Mouse (Mus musculus) forebrain, embryonic 14.5 days (tissue): ENCODE measurements around the gene Scn1b. TPM values are rescaled to one million over a fixed set of nuclear protein-coding genes. Genes with fewer than 3 reads are reported as not detected.

ENCODE experiments used
- ATAC-seq: fragments of 200-750 bp; cut with Nextera tagmentation; 2 replicates; pipeline ENCODE4 v1.8.0; 2017; ENCODE audit warnings: mild to moderate bottlenecking, moderate library complexity
- DNase-seq: peaks from one replicate; pipeline ENCODE4 v3.0.0-alpha.2; 2015; ENCODE audit warnings: low spot score
- H3K27ac ChIP-seq: fragments of 300-500 bp; sonication (generic); 2 replicates; pipeline ENCODE4 v1.5.1; 2014; ENCODE audit warnings: low read depth, mild to moderate bottlenecking, control low read depth, low read length, moderate library complexity
- H3K27me3 ChIP-seq: fragments of 300-500 bp; sonication (generic); replicated peaks from 2 replicates; pipeline ENCODE4 v1.6.1; 2014; ENCODE audit warnings: low read length, control low read depth, mixed read lengths; ENCODE audit not compliant: control insufficient read depth, insufficient read depth
- H3K36me3 ChIP-seq: fragments of 300-500 bp; sonication (generic); 2 replicates; pipeline ENCODE4 v1.6.1; 2014; ENCODE audit warnings: low read length, control low read depth; ENCODE audit not compliant: control insufficient read depth, insufficient read depth
- H3K4me1 ChIP-seq: fragments of 300-500 bp; sonication (generic); 2 replicates; pipeline ENCODE4 v1.6.1; 2014; ENCODE audit warnings: antibody characterized with exemption, low read length, control low read depth; ENCODE audit not compliant: control insufficient read depth, insufficient read depth
- H3K4me2 ChIP-seq: fragments of 300-500 bp; sonication (generic); 2 replicates; pipeline ENCODE4 v1.6.1; 2014; ENCODE audit warnings: mild to moderate bottlenecking, control low read depth, low read length
- H3K4me3 ChIP-seq: fragments of 300-500 bp; sonication (generic); 2 replicates; pipeline ENCODE4 v1.5.1; 2014; ENCODE audit warnings: low read depth, low read length, control low read depth
- H3K9ac ChIP-seq: fragments of 300-500 bp; sonication (generic); 2 replicates; pipeline ENCODE4 v1.6.1; 2014; ENCODE audit warnings: mild to moderate bottlenecking, low read length, control low read depth, moderate library complexity
- H3K9me3 ChIP-seq: fragments of 300-500 bp; sonication (generic); replicated peaks from 2 replicates; pipeline ENCODE4 v1.6.1; 2016; ENCODE audit warnings: low read length, control low read depth, mixed read lengths; ENCODE audit not compliant: control insufficient read depth
- WGBS: fragments of 180-500 bp; shearing (Covaris S2); extraction: QIAGEN DNeasy Blood & Tissue Kit; methylation state at CpG from one replicate; pipeline ENCODE4 v1.1.7; 2014; 5-methylcytosine and 5-hydroxymethylcytosine counted together
- polyA plus RNA-seq: library from polyadenylated mRNA; unstranded; fragments of >200 nt; fragmentation: Nextera tagmentation; extraction: Ambion mirVana; gene quantifications from 2 replicates; pipeline ENCODE4 v1.2.1, GENCODE M21; 2014

The Scn1b gene
- polyA plus RNA-seq, 1 experiment from 2014 or later = 2.8 TPM

DNA sequence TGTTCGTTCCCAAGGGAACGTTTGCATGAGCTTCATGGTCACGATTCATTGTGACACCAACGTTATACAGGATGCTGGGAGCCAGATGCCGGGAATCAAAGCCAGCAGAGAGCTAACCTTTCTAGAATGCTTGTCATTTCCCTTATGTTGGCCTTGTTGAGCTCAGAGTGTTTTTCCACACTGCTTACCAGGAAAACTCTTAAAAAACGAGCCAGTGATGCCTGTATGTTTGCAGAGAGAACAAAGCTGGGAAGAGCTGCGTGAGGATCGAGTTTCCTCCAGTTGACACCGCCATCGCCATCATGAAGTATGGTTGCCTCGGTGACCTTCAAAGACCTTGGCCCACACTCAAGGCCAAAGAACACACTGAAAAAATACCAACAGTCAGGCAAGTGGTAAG, 35.5 kb upstream of the Scn1b start:
- WGBS = 74% methylated on average over 11 of the region's 11 CpGs
- no peak for ATAC-seq
- no peak for DNase-seq
- H3K4me2 ChIP-seq = no peak overlapping the region
- H3K27ac ChIP-seq = no peak overlapping the region
- H3K4me1 ChIP-seq = no peaks in the 10 kb centered on the region
- no peaks in the 10 kb centered on the region for H3K9me3 ChIP-seq
- no peaks in the 10 kb centered on the region for H3K36me3 ChIP-seq
- no peak overlapping the region for H3K4me3 ChIP-seq
- H3K9ac ChIP-seq = no peak overlapping the region
- no peaks in the 10 kb centered on the region for H3K27me3 ChIP-seq

DNA sequence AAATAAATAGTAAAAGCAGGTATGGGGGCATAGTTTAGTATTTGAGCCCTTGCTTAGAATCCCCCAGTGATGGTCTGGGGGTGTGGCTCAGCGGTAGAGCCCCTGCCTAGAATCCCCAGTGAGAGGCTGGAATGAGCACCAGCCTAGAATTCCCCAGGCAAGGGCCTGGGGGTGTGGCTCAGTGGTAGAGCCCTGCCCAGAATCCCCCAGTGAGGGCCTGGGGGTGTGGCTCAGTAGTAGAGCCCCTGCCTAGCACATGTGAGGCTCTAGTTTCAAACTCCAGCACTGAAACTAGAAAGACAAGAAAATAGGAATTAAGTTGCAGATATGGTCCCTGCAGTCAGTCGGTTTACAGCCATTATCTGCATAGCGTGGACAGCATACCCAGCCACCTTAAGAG, 35.0 kb upstream of the Scn1b start:
- Histone ChIP-seq H3K27me3 (no peaks in the 10 kb centered on the region), H3K27ac (no peak overlapping the region), H3K4me1 (no peaks in the 10 kb centered on the region), H3K36me3 (no peaks in the 10 kb centered on the region), H3K4me2 (no peak overlapping the region), H3K9ac (no peak overlapping the region), H3K9me3 (no peaks in the 10 kb centered on the region), H3K4me3 (no peak overlapping the region)
- WGBS = 57% methylated on average over 3 of the region's 3 CpGs
- no peak for DNase-seq
- no peak for ATAC-seq

DNA sequence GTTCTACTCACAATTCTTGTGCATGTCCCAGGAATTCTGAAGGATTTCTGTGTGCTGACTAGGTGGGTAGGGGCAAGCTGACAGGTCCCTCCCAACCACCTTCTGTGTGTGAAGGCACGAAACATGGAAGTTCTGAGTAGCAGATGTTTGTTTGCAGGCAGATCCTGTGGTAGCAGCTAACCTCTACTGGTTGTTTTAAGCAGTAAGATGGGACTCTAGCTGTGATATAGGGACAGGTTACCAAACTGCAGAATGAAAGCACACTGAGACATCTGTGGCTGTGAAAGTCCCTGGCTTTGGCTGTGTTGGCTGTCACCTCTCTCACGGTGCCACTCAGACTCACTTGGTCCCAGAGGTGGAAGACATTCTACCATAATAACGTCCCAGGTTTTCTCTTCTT, 34.4 kb upstream of the Scn1b start:
- Histone ChIP-seq H3K9me3 (no peaks in the 10 kb centered on the region), H3K4me1 (no peaks in the 10 kb centered on the region), H3K9ac (no peak overlapping the region), H3K36me3 (no peaks in the 10 kb centered on the region), H3K27me3 (no peaks in the 10 kb centered on the region), H3K4me2 (no peak overlapping the region), H3K27ac (no peak overlapping the region), H3K4me3 (no peak overlapping the region)
- DNase-seq (no peak), ATAC-seq (no peak)
- WGBS = 83% methylated on average over 3 of the region's 3 CpGs

DNA sequence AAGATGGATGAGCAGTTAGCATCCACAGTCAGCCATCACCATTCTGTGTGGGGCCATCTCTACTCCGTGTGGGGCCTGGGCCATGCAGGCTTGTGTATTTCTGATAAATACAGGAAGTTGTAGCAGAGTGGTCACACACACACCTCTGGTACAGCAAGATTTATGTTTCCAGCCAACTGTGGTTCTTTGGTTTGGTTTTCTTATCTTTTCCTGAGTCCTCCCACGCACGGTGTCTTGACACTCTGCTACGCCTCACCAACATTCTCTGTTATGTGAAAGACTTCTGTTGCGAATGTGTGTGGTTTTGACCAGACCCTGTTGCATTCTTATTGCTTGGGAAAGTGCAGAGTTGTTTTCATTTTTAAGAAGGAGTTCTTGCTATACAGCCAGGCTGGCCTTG, 34.0 kb upstream of the Scn1b start:
- DNase-seq (no peak), ATAC-seq (no peak)
- Histone ChIP-seq H3K4me3 (no peak overlapping the region), H3K27ac (no peak overlapping the region), H3K4me1 (no peaks in the 10 kb centered on the region), H3K9ac (no peak overlapping the region), H3K27me3 (no peaks in the 10 kb centered on the region), H3K9me3 (no peaks in the 10 kb centered on the region), H3K36me3 (no peaks in the 10 kb centered on the region), H3K4me2 (no peak overlapping the region)
- 92% methylated on average over 5 of the region's 5 CpGs for WGBS

DNA sequence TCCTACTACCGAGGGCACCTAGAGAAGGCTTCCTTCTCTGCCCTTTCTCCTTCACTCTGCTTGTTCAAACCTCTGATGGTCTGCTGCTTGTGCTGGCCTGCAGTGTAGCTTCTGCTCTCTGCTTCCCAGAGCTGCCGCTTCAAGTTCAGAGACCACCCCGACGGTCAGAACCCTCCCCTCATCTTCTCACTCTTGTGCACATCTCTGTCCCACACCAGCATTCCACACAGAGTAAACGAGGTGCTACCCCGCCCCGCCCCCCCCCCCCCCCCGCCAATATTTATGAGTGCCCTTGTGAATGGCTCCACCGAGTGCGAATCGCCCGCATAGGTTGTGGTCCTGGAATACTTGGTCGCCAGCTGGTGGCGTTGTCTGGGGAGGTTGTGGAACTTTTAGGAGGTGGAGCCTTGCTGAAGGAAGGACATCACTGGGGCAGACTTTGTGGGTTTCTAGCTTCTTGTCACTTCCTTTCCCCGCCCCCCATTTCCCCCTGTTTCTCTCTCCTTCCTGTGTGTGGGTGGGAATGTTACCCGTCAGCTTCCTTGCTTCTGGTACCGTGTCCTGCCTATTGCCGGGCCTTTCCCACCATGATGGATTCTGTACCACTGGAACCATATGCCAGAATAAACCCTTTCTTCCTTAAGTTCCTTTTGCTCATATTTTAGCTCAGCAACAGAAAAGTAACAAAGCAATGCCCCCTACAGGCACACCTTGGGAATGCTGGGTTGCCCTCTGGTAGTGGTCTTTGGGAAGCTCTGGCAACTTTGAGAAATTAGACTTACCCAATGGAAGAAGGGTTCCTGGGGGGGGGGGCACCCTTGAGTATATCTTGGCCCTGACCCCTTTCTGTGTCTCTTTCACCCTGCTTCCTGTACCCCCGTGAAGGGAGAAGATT, 29.5 kb upstream of the Scn1b start:
- peak; percentile 24 for DNase-seq
- WGBS = 44% methylated on average over 19 of the region's 19 CpGs

DNA sequence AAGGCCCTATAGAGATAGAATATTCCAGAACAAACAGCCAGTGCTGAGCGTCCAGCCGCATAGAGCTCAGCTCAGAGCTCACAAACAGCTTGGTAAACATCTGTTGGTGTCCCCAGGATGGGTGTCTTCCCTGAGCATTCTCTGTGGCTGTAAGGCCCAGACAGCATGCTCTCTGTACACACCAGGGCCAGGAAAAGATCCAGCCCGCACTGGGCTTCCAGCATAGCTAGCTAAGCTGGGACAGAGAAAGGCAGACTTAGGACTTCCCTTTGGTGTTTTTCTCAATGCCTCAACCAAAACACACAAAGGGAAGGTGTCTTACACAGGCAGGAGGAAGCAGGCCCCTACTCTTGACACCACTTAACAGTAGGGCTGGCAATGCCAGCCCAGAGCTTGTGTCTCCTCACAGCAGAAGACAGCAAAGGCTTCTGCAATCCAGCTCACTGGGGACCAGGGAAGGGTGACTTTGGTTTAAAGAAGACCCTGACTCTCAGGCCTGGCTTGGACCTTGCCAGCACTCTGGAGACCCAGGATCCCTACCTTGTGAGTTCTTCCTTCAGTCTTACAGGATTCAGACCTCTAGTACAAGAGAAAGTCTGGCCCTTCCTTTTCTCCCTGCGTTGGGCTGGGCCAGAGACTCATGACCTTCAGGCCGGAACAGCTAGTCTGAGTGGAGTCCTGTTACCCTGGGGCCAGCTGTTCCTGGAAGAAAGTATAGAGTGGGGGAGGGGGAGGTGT, 28.7 kb upstream of the Scn1b start, which contains the start of gene Gramd1a:
TSS of gene Gramd1a (minus strand) at position 601 of the 738 bp plus-strand sequence.
- H3K4me1 ChIP-seq = no peaks in the 10 kb centered on the region; the same call in 1 of the 2 replicates
- H3K36me3 ChIP-seq = no peaks in the 10 kb centered on the region
- WGBS = 71% methylated on average over 5 of the region's 5 CpGs
- H3K9ac ChIP-seq = no peak within 1 kb of the TSS
- no peaks in the 10 kb centered on the region for H3K27me3 ChIP-seq
- ATAC-seq = no peak
- no peaks in the 10 kb centered on the region for H3K9me3 ChIP-seq
- no peak within 1 kb of the TSS for H3K27ac ChIP-seq
- DNase-seq = no peak
- no peak within 1 kb of the TSS for H3K4me2 ChIP-seq
- H3K4me3 ChIP-seq = no peak within 1 kb of the TSS

More for the DNA sequence above, 29.5 kb upstream of the Scn1b start:
- H3K4me3 ChIP-seq = no peak overlapping the region
- H3K27ac ChIP-seq = no peak overlapping the region
- no peaks in the 10 kb centered on the region for H3K9me3 ChIP-seq
- H3K27me3 ChIP-seq = no peaks in the 10 kb centered on the region
- H3K4me1 ChIP-seq = no peaks in the 10 kb centered on the region; the same call in 1 of the 2 replicates
- no peak overlapping the region for H3K4me2 ChIP-seq
- H3K9ac ChIP-seq = no peak overlapping the region
- ATAC-seq = no peak
- no peaks in the 10 kb centered on the region for H3K36me3 ChIP-seq

DNA sequence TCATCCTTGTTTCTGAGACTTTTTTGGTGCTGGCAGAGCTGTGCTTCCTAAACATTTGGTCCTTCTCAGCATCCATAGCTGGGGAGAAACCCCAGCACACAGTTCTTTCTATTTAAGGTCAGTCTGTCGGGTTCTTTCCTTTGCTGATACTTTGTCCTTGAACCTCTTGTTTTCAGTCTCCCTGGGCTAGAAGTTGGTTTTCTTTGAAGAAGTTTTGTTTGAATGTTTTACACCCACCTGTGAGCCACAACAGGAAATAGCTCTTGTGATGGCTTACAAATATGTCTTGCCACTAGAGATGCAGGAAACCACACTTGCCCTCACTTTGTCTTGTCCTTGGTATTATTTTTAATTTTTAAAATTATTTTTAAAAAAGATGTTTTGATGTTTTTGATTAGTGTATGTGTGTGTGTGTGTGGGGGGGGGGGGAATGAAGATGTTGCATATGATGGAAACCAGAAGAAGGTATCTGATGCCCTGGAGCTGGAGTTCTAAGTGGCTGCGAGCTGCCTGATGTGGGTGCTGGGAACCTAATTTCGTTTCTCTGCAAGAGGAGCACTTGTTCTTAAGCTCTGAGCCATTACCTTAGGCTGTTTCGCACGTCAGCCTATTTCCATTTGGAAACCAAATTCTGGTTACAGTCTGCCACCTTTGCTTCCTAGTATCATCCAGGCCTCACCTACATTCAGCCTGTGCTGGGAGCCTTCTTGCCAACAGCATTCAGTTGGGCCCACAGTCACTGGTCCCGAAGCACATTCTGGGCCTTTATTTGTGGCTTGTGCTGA, 26.9 kb upstream of the Scn1b start:
- no peak overlapping the region for H3K27ac ChIP-seq
- DNase-seq = no peak
- H3K36me3 ChIP-seq = no peaks in the 10 kb centered on the region
- H3K4me2 ChIP-seq = no peak overlapping the region
- no peaks in the 10 kb centered on the region for H3K9me3 ChIP-seq
- H3K4me1 ChIP-seq = no peaks in the 10 kb centered on the region; the same call in none of the 2 replicates
- ATAC-seq = no peak
- H3K4me3 ChIP-seq = no peak overlapping the region
- H3K9ac ChIP-seq = no peak overlapping the region
- no peaks in the 10 kb centered on the region for H3K27me3 ChIP-seq
- WGBS = 86% methylated on average over 6 of the region's 6 CpGs

DNA sequence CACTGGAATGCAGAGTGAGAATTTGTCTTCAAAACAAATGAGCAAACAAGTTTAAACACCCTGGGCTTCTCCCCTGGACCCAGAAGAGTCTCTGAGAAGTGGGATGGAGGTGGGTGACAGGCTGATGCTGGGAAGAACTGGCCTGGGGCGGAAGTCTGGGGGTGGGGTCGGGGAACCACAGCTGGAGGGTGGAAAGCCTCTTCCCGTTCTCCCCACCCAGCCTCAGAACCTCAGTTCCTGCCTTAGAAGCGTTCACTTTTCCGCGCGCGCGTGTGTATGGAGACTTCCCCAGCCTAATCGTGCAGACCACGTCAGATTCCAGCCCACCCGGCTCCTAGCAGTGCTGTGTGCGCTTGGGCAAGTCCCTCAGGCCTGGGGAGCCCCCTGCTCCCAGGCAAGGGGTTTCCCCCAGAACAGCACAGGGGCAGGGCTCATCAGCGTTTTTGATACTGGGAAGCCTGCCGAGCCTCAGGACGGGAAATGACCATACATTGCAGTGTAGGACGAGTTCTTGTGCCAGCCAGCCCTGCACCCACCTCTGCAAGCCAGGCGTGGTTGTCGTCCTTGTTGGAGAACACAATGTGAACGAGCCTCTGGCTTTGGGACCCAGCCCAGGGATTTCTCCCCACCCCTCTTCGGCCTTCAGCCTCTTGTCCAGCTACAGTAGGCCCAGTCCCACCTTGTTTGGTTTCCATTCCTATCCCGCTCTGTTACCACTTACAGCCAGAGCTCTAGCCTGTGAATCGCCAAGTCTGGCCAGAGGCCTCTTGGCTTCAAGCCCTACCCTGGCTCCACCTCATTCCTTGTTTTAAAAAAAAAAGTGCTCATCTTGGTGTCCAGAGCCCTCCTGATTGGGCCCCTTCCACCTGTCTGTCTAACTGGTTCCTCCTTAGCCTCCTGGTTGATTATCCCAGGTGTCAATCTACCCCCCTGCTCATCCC, 24.8 kb upstream of the Scn1b start:
- Histone ChIP-seq H3K4me2 (peak overlapping the region; percentile 85), H3K4me1 (peaks cover 8% of the 10 kb centered on the region), H3K4me3 (peak overlapping the region; percentile 89), H3K27ac (peak overlapping the region; percentile 97), H3K9me3 (no peaks in the 10 kb centered on the region), H3K36me3 (0 out of 2 replicates have a peak, but pooled peaks cover 5% of the 10 kb centered on the region), H3K27me3 (no peaks in the 10 kb centered on the region), H3K9ac (peak overlapping the region; percentile 98)
- ATAC-seq (peak; percentile 33), DNase-seq (peak; percentile 54)
- WGBS = 17% methylated on average over 23 of the region's 23 CpGs
